Mouse (Mus musculus) midbrain, embryonic 11.5 days (tissue): ENCODE data around the gene Gm14226. TPM values are rescaled to one million over a fixed set of nuclear protein-coding genes. Genes with fewer than 3 reads are reported as not detected.
"Not testable (repeated sequence)": the region's sequence is repeated elsewhere in the genome, so short reads cannot be mapped to it uniquely, and the experiment has no call there.

Experiments
- ATAC-seq: fragments of 200-750 bp; cut with Nextera tagmentation; 2 replicates; pipeline ENCODE4 v1.8.0; 2017; ENCODE audit warnings: moderate TSS enrichment, moderate library complexity; ENCODE audit not compliant: low FRiP score
- DNase-seq: peaks from one replicate; pipeline ENCODE4 v3.0.0; 2015; ENCODE audit warnings: low spot score; ENCODE audit errors: missing footprints
- H3K27ac ChIP-seq: fragments of 300-500 bp; sonication (generic); 2 replicates; pipeline ENCODE4 v1.5.1; 2014; ENCODE audit warnings: low read depth, low read length
- H3K27me3 ChIP-seq: fragments of 300-500 bp; sonication (generic); 2 replicates; pipeline ENCODE4 v1.6.1; 2014; ENCODE audit warnings: mild to moderate bottlenecking, low read length, moderate library complexity, mixed read lengths; ENCODE audit not compliant: control insufficient read depth, insufficient read depth
- H3K36me3 ChIP-seq: fragments of 300-500 bp; sonication (generic); 2 replicates; pipeline ENCODE4 v1.6.1; 2014; ENCODE audit warnings: mild to moderate bottlenecking, low read length, moderate library complexity, mixed read lengths; ENCODE audit not compliant: control insufficient read depth, insufficient read depth
- H3K4me1 ChIP-seq: fragments of 300-500 bp; sonication (generic); 2 replicates; pipeline ENCODE4 v1.6.1; 2014; ENCODE audit warnings: low read length; ENCODE audit not compliant: control insufficient read depth, insufficient read depth
- H3K4me2 ChIP-seq: fragments of 300-500 bp; sonication (generic); 2 replicates; pipeline ENCODE4 v1.6.1; 2014; ENCODE audit warnings: mild to moderate bottlenecking, moderate library complexity
- H3K4me3 ChIP-seq: fragments of 300-500 bp; sonication (generic); 2 replicates; pipeline ENCODE4 v1.5.1; 2014; ENCODE audit warnings: low read depth, low read length
- H3K9ac ChIP-seq: fragments of 300-500 bp; sonication (generic); 2 replicates; pipeline ENCODE4 v1.6.1; 2014; ENCODE audit warnings: low read length
- H3K9me3 ChIP-seq: fragments of 300-500 bp; sonication (generic); 2 replicates; pipeline ENCODE4 v1.6.1; 2016; ENCODE audit warnings: low read length; ENCODE audit not compliant: control insufficient read depth
- WGBS: fragments of 180-500 bp; shearing (Covaris S2); extraction: QIAGEN DNeasy Blood & Tissue Kit; methylation state at CpG from one replicate; pipeline ENCODE4 v1.1.7; 2014; 5-methylcytosine and 5-hydroxymethylcytosine counted together
- polyA plus RNA-seq: library from polyadenylated mRNA; unstranded; fragments of >200 nt; fragmentation: Nextera tagmentation; extraction: Ambion mirVana; gene quantifications from 2 replicates; pipeline ENCODE4 v1.2.1, GENCODE M21; 2014

Gene Gm14226
- polyA plus RNA-seq, 1 experiment from 2014 or later: 0.11 TPM

- H3K4me1 ChIP-seq, H3K4me2 ChIP-seq, H3K9ac ChIP-seq, ATAC-seq, H3K27me3 ChIP-seq, DNase-seq, H3K36me3 ChIP-seq, H3K27ac ChIP-seq, H3K4me3 ChIP-seq, H3K9me3 ChIP-seq: not testable (repeated sequence)
- 90% methylated on average over 8 of the region's 8 CpGs for WGBS
These were observed 35.4 kb downstream of the Gm14226 start for GRCm38 (mm10) chr2:155053512-155053911.

GRCm38 (mm10) chr2:155054672-155055071 lies 36.6 kb downstream of the Gm14226 start:
- no peak overlapping the region for H3K4me2 ChIP-seq
- H3K36me3 ChIP-seq: peaks cover 4% of the 10 kb centered on the region; the same call in 1 of the 2 replicates
- H3K4me1 ChIP-seq: peaks cover 7% of the 10 kb centered on the region; the same call in 1 of the 2 replicates
- DNase-seq (no peak), ATAC-seq (no peak)
- WGBS: 83% methylated on average over 3 of the region's 3 CpGs
- H3K27ac ChIP-seq: no peak overlapping the region
- no peak overlapping the region for H3K4me3 ChIP-seq
- no peaks in the 10 kb centered on the region for H3K27me3 ChIP-seq
- no peak overlapping the region for H3K9ac ChIP-seq
- H3K9me3 ChIP-seq: no peaks in the 10 kb centered on the region

- 81% methylated on average over 5 of the region's 5 CpGs for WGBS
- Histone ChIP-seq H3K27me3 (no peaks in the 10 kb centered on the region), H3K36me3 (peaks cover 9% of the 10 kb centered on the region), H3K9ac (no peak overlapping the region), H3K27ac (no peak overlapping the region), H3K4me1 (0 out of 2 replicates have a peak, but pooled peaks cover 3% of the 10 kb centered on the region), H3K4me3 (no peak overlapping the region), H3K4me2 (no peak overlapping the region), H3K9me3 (no peaks in the 10 kb centered on the region)
- ATAC-seq (no peak), DNase-seq (peak; percentile 49)
These were observed 38.1 kb downstream of the Gm14226 start for GRCm38 (mm10) chr2:155056076-155056578.

GRCm38 (mm10) chr2:155057361-155057760 lies 39.3 kb downstream of the Gm14226 start:
- Histone ChIP-seq H3K4me1 (no peaks in the 10 kb centered on the region), H3K4me2 (no peak overlapping the region), H3K9ac (no peak overlapping the region), H3K27me3 (no peaks in the 10 kb centered on the region), H3K4me3 (no peak overlapping the region), H3K9me3 (no peaks in the 10 kb centered on the region), H3K36me3 (peaks cover 11% of the 10 kb centered on the region), H3K27ac (no peak overlapping the region)
- no peak for ATAC-seq
- 82% methylated on average over 1 of the region's 1 CpGs for WGBS
- peak; percentile 57 for DNase-seq

- Histone ChIP-seq H3K4me2 (no peak overlapping the region), H3K9me3 (no peaks in the 10 kb centered on the region), H3K27ac (no peak overlapping the region), H3K4me1 (peaks cover 20% of the 10 kb centered on the region), H3K27me3 (no peaks in the 10 kb centered on the region), H3K9ac (no peak overlapping the region), H3K36me3 (peaks cover 9% of the 10 kb centered on the region; the same call in 1 of the 2 replicates), H3K4me3 (no peak overlapping the region)
- ATAC-seq: no peak
- WGBS: 91% methylated on average over 9 of the region's 9 CpGs
- DNase-seq: peak; percentile 17
These were observed 53.0 kb downstream of the Gm14226 start for GRCm38 (mm10) chr2:155071027-155071426.

GRCm38 (mm10) chr2:155072353-155073145 lies 54.5 kb downstream of the Gm14226 start:
- Histone ChIP-seq H3K4me1 (peaks cover 20% of the 10 kb centered on the region), H3K9me3 (no peaks in the 10 kb centered on the region), H3K27me3 (no peaks in the 10 kb centered on the region), H3K27ac (no peak overlapping the region), H3K36me3 (0 out of 2 replicates have a peak, but pooled peaks cover 2% of the 10 kb centered on the region), H3K9ac (no peak overlapping the region), H3K4me2 (peak overlapping the region; percentile 57), H3K4me3 (peak overlapping the region; percentile 52; the same call in 1 of the 2 replicates)
- ATAC-seq (no peak), DNase-seq (peak; percentile 73)
- WGBS: 80% methylated on average over 8 of the region's 8 CpGs

- WGBS: 21% methylated on average over 3 of the region's 3 CpGs
- H3K9ac ChIP-seq: peak overlapping the region; percentile 72
- ATAC-seq (no peak), DNase-seq (peak; percentile 81)
- no peaks in the 10 kb centered on the region for H3K9me3 ChIP-seq
- H3K36me3 ChIP-seq: no peaks in the 10 kb centered on the region
- H3K4me1 ChIP-seq: peaks cover 20% of the 10 kb centered on the region
- no peaks in the 10 kb centered on the region for H3K27me3 ChIP-seq
- peak overlapping the region; percentile 57 for H3K4me2 ChIP-seq
- no peak overlapping the region for H3K27ac ChIP-seq
- H3K4me3 ChIP-seq: peak overlapping the region; percentile 52
These were observed 55.3 kb downstream of the Gm14226 start for GRCm38 (mm10) chr2:155073347-155073746.

GRCm38 (mm10) chr2:155073978-155074765 lies 56.1 kb downstream of the Gm14226 start, which contains the start of gene Ahcy:
Ahcy (minus strand) TSS chr2:155074497.
- Histone ChIP-seq H3K4me3 (peak within 1 kb of the TSS; percentile 52), H3K9ac (peak within 1 kb of the TSS; percentile 72), H3K4me1 (peaks cover 20% of the 10 kb centered on the region), H3K27me3 (no peaks in the 10 kb centered on the region), H3K4me2 (peak within 1 kb of the TSS; percentile 57), H3K9me3 (no peaks in the 10 kb centered on the region), H3K36me3 (no peaks in the 10 kb centered on the region), H3K27ac (peak within 1 kb of the TSS; percentile 37; the same call in 1 of the 2 replicates)
- under 1% methylated on average over 56 of the region's 56 CpGs for WGBS
- DNase-seq (peak; percentile 100), ATAC-seq (peak; percentile 97)
